In genomic region chr11:88425631-88426101, GRCm38 (mm10) we compare ENCODE assay signal across 8 mouse cellular contexts.
DNase-seq lines count a peak whose midpoint lies in the region; ATAC-seq and TF ChIP-seq lines count a peak whose summit lies in the region.

No protein-coding gene starts in this region.

- peak; percentile 55 for DNase-seq in embryonic facial prominence, embryonic 11.5 days (ENCODE audit: low spot score)
- no peak for DNase-seq in embryonic facial prominence, embryonic 10.5 days (ENCODE audit: low spot score)
- DNase-seq in limb, embryonic 14.5 days (ENCODE audit: low spot score): peak; percentile 93
- DNase-seq in stomach, postnatal 0 days (ENCODE audit: low spot score): peak; percentile 84
- no peak for DNase-seq in adrenal gland, adult 8-10 months
- DNase-seq in layer of hippocampus, adult 8-10 months (ENCODE audit: low spot score in 2 of 2): no peak

- H3K4me1 ChIP-seq in embryonic facial prominence, embryonic 11.5 days (ENCODE audit: control insufficient read depth, insufficient read depth, low read length): no peaks in the 10 kb centered on the region; the same call in 1 of the 2 replicates
- H3K4me1 ChIP-seq in embryonic facial prominence, embryonic 10.5 days: peaks cover 55% of the 10 kb centered on the region
- H3K4me1 ChIP-seq in heart, embryonic 12.5 days (replicated peaks): peaks cover 62% of the 10 kb centered on the region
- peaks cover 49% of the 10 kb centered on the region for H3K4me1 ChIP-seq in limb, embryonic 14.5 days (ENCODE audit: control insufficient read depth, insufficient read depth, low read length)
- H3K4me1 ChIP-seq in stomach, postnatal 0 days (replicated peaks; ENCODE audit: control insufficient read depth, insufficient read depth): peaks cover 2% of the 10 kb centered on the region

- no peak overlapping the region; the same call in 1 of the 2 replicates for H3K9ac ChIP-seq in embryonic facial prominence, embryonic 11.5 days (replicated peaks; ENCODE audit: low read length)
- H3K9ac ChIP-seq in heart, embryonic 12.5 days: no peak overlapping the region
- H3K9ac ChIP-seq in limb, embryonic 14.5 days (ENCODE audit: low read depth, low read length, severe bottlenecking): no peak overlapping the region
- H3K9ac ChIP-seq in stomach, postnatal 0 days (ENCODE audit: low read length): no peak overlapping the region

- ATAC-seq in embryonic facial prominence, embryonic 11.5 days (replicated peaks; ENCODE audit: insufficient number of reproducible peaks, low FRiP score, low TSS enrichment, low read depth): no peak; the same call in 1 of the 2 replicates
- peak; percentile 64 for ATAC-seq in CD4-positive, CD25-positive, alpha-beta regulatory T cell, adult 4 months
- ATAC-seq in heart, embryonic 12.5 days (ENCODE audit: insufficient number of reproducible peaks, low FRiP score): 0 out of 2 replicates have a peak, but pooled peaks have one; percentile 46
- peak; percentile 92 for ATAC-seq in limb, embryonic 14.5 days (ENCODE audit: low FRiP score, low read depth)
- peak; percentile 81 for ATAC-seq in stomach, postnatal 0 days (ENCODE audit: low FRiP score, low TSS enrichment)

- WGBS in embryonic facial prominence, embryonic 11.5 days: 44% methylated on average over 9 of the region's 9 CpGs
- 56% methylated on average over 9 of the region's 9 CpGs for WGBS in embryonic facial prominence, embryonic 10.5 days
- WGBS in heart, embryonic 12.5 days: 31% methylated on average over 9 of the region's 9 CpGs
- 11% methylated on average over 9 of the region's 9 CpGs for WGBS in limb, embryonic 14.5 days
- 13% methylated on average over 9 of the region's 9 CpGs for WGBS in stomach, postnatal 0 days

- no peak for TF ChIP-seq EP300 in stomach, postnatal 0 days (optimal IDR thresholded peaks at IDR 0.05)

- H3K9me3 ChIP-seq in embryonic facial prominence, embryonic 11.5 days (replicated peaks; ENCODE audit: control insufficient read depth, low read length): no peaks in the 10 kb centered on the region
- H3K9me3 ChIP-seq in embryonic facial prominence, embryonic 10.5 days: no peaks in the 10 kb centered on the region
- no peaks in the 10 kb centered on the region; the same call in 1 of the 2 replicates for H3K9me3 ChIP-seq in heart, embryonic 12.5 days (replicated peaks)
- 0 out of 2 replicates have a peak, but pooled peaks cover 2% of the 10 kb centered on the region for H3K9me3 ChIP-seq in limb, embryonic 14.5 days (ENCODE audit: control insufficient read depth, low read length)
- H3K9me3 ChIP-seq in stomach, postnatal 0 days (ENCODE audit: control insufficient read depth, low read length): no peaks in the 10 kb centered on the region

- no peak overlapping the region for H3K4me3 ChIP-seq in embryonic facial prominence, embryonic 11.5 days (ENCODE audit: low read depth, low read length)
- no peak overlapping the region for H3K4me3 ChIP-seq in embryonic facial prominence, embryonic 10.5 days
- no peak overlapping the region for H3K4me3 ChIP-seq in heart, embryonic 12.5 days
- no peak overlapping the region; the same call in 1 of the 2 replicates for H3K4me3 ChIP-seq in limb, embryonic 14.5 days (replicated peaks; ENCODE audit: low read length)
- no peak overlapping the region for H3K4me3 ChIP-seq in stomach, postnatal 0 days (ENCODE audit: low read depth, low read length)

- no peak overlapping the region for H3K4me2 ChIP-seq in embryonic facial prominence, embryonic 11.5 days (ENCODE audit: low read depth, low read length)
- H3K4me2 ChIP-seq in heart, embryonic 12.5 days: peak overlapping the region; percentile 10
- peak overlapping the region; percentile 26 for H3K4me2 ChIP-seq in limb, embryonic 14.5 days (replicated peaks; ENCODE audit: low read depth, low read length, severe bottlenecking)
- 0 out of 2 replicates have a peak overlapping the region, but pooled peaks have one; percentile 25 for H3K4me2 ChIP-seq in stomach, postnatal 0 days (replicated peaks; ENCODE audit: low read depth)

- H3K27ac ChIP-seq in embryonic facial prominence, embryonic 11.5 days (replicated peaks; ENCODE audit: low read depth, low read length): no peak overlapping the region
- no peak overlapping the region for H3K27ac ChIP-seq in embryonic facial prominence, embryonic 10.5 days (replicated peaks)
- H3K27ac ChIP-seq in heart, embryonic 12.5 days (ENCODE audit: poor library complexity, severe bottlenecking): peak overlapping the region; percentile 71
- no peak overlapping the region; the same call in 1 of the 2 replicates for H3K27ac ChIP-seq in limb, embryonic 14.5 days (replicated peaks; ENCODE audit: low read depth, low read length)
- H3K27ac ChIP-seq in stomach, postnatal 0 days (replicated peaks): no peak overlapping the region

- no peak for TF ChIP-seq CTCF in stomach, postnatal 0 days (IDR thresholded peaks at IDR 0.05; ENCODE audit: low read depth)

- no peaks in the 10 kb centered on the region for H3K27me3 ChIP-seq in embryonic facial prominence, embryonic 11.5 days (ENCODE audit: control insufficient read depth, insufficient read depth, low read length)
- no peaks in the 10 kb centered on the region for H3K27me3 ChIP-seq in embryonic facial prominence, embryonic 10.5 days (replicated peaks; ENCODE audit: low read depth, poor library complexity, severe bottlenecking)
- H3K27me3 ChIP-seq in heart, embryonic 12.5 days (replicated peaks): no peaks in the 10 kb centered on the region
- no peaks in the 10 kb centered on the region for H3K27me3 ChIP-seq in limb, embryonic 14.5 days (ENCODE audit: control insufficient read depth, insufficient read depth, low read length)
- H3K27me3 ChIP-seq in stomach, postnatal 0 days (ENCODE audit: control insufficient read depth, insufficient read depth, low read length): no peaks in the 10 kb centered on the region

- TF ChIP-seq POLR2A in limb, embryonic 14.5 days (IDR thresholded peaks at IDR 0.05; ENCODE audit: borderline replicate concordance, extremely low read depth, insufficient read depth, insufficient read length): no peak

- H3K36me3 ChIP-seq in embryonic facial prominence, embryonic 11.5 days (replicated peaks; ENCODE audit: control insufficient read depth, insufficient read depth, low read depth, low read length): no peaks in the 10 kb centered on the region
- peaks cover 18% of the 10 kb centered on the region for H3K36me3 ChIP-seq in embryonic facial prominence, embryonic 10.5 days (replicated peaks)
- H3K36me3 ChIP-seq in heart, embryonic 12.5 days: no peaks in the 10 kb centered on the region
- no peaks in the 10 kb centered on the region for H3K36me3 ChIP-seq in limb, embryonic 14.5 days (ENCODE audit: control insufficient read depth, insufficient read depth, low read length)
- no peaks in the 10 kb centered on the region for H3K36me3 ChIP-seq in stomach, postnatal 0 days (ENCODE audit: control insufficient read depth, insufficient read depth, low read length)

Comparison
In these comparisons a context has a peak if more than half of its experiments do, and no peak if none do; other contexts are left out.
1. DNase-seq: peak in embryonic facial prominence, embryonic 11.5 days (single experiment), limb, embryonic 14.5 days (single experiment) and stomach, postnatal 0 days (single experiment); none in embryonic facial prominence, embryonic 10.5 days (single experiment), adrenal gland, adult 8-10 months (single experiment) and layer of hippocampus, adult 8-10 months (0 of 2).